ENCODE assay signal across 8 mouse cellular contexts in genomic region chr11:24061819-24062218, GRCm38 (mm10). TPM values are rescaled to one million over a fixed set of nuclear protein-coding genes. Genes with fewer than 3 reads are reported as not detected.
DNase-seq lines count a peak whose midpoint lies in the region; ATAC-seq and TF ChIP-seq lines count a peak whose summit lies in the region.

No protein-coding gene starts in this region.

- H3K36me3 ChIP-seq in heart, embryonic 12.5 days, result no peaks in the 10 kb centered on the region
- H3K36me3 ChIP-seq in hindbrain, embryonic 14.5 days (replicated peaks; ENCODE audit: control insufficient read depth, insufficient read depth), result no peaks in the 10 kb centered on the region
- no peaks in the 10 kb centered on the region for H3K36me3 ChIP-seq in midbrain, embryonic 15.5 days (replicated peaks)

- peak overlapping the region; percentile 20; the same call in 1 of the 2 replicates for H3K9ac ChIP-seq in heart, embryonic 12.5 days
- peak overlapping the region; percentile 53 for H3K9ac ChIP-seq in hindbrain, embryonic 14.5 days
- H3K9ac ChIP-seq in midbrain, embryonic 15.5 days, result peak overlapping the region; percentile 47

- TF ChIP-seq CTCF in cortical plate, adult 2 months (IDR thresholded peaks at IDR 0.05; ENCODE audit: extremely low read depth, insufficient read depth, low read length), result no peak

- no peak for TF ChIP-seq POLR2A in cortical plate, adult 2 months (IDR thresholded peaks at IDR 0.05; ENCODE audit: extremely low read depth, insufficient read depth, low read length)

- under 1% methylated on average over 14 of the region's 14 CpGs for WGBS in heart, embryonic 12.5 days
- WGBS in hindbrain, embryonic 14.5 days, result under 1% methylated on average over 14 of the region's 14 CpGs
- WGBS in midbrain, embryonic 15.5 days, result under 1% methylated on average over 14 of the region's 14 CpGs

- peak overlapping the region; percentile 44 for H3K4me3 ChIP-seq in heart, embryonic 12.5 days
- H3K4me3 ChIP-seq in cortical plate, adult 2 months (ENCODE audit: insufficient read depth, low read length), result no peak overlapping the region
- peak overlapping the region; percentile 29 for H3K4me3 ChIP-seq in hindbrain, embryonic 14.5 days (replicated peaks; ENCODE audit: low read length)
- H3K4me3 ChIP-seq in midbrain, embryonic 15.5 days, result peak overlapping the region; percentile 34

- peaks cover 48% of the 10 kb centered on the region for H3K27me3 ChIP-seq in heart, embryonic 12.5 days (replicated peaks)
- no peaks in the 10 kb centered on the region for H3K27me3 ChIP-seq in hindbrain, embryonic 14.5 days (ENCODE audit: control insufficient read depth, insufficient read depth, low read length)
- H3K27me3 ChIP-seq in midbrain, embryonic 15.5 days (replicated peaks), result no peaks in the 10 kb centered on the region

- peaks cover 7% of the 10 kb centered on the region; the same call in 1 of the 2 replicates for H3K4me1 ChIP-seq in heart, embryonic 12.5 days (replicated peaks)
- peaks cover 8% of the 10 kb centered on the region for H3K4me1 ChIP-seq in cortical plate, adult 2 months (ENCODE audit: control insufficient read depth, insufficient read depth, low read length)
- peaks cover 21% of the 10 kb centered on the region for H3K4me1 ChIP-seq in hindbrain, embryonic 14.5 days (replicated peaks; ENCODE audit: control insufficient read depth, insufficient read depth, low read length)
- peaks cover 26% of the 10 kb centered on the region for H3K4me1 ChIP-seq in midbrain, embryonic 15.5 days

- H3K9me3 ChIP-seq in heart, embryonic 12.5 days (replicated peaks), result no peaks in the 10 kb centered on the region
- H3K9me3 ChIP-seq in hindbrain, embryonic 14.5 days (ENCODE audit: control insufficient read depth, low read length), result no peaks in the 10 kb centered on the region
- H3K9me3 ChIP-seq in midbrain, embryonic 15.5 days, result no peaks in the 10 kb centered on the region

- ATAC-seq in heart, embryonic 12.5 days (ENCODE audit: insufficient number of reproducible peaks, low FRiP score), result no peak
- ATAC-seq in hindbrain, embryonic 14.5 days (ENCODE audit: low FRiP score), result peak; percentile 81
- peak; percentile 70 for ATAC-seq in midbrain, embryonic 15.5 days (replicated peaks)

- H3K27ac ChIP-seq in heart, embryonic 12.5 days (ENCODE audit: poor library complexity, severe bottlenecking), result no peak overlapping the region
- peak overlapping the region; percentile 98 for H3K27ac ChIP-seq in cortical plate, adult 2 months (ENCODE audit: insufficient read depth, low read length)
- H3K27ac ChIP-seq in hindbrain, embryonic 14.5 days, result peak overlapping the region; percentile 69
- H3K27ac ChIP-seq in midbrain, embryonic 15.5 days, result 0 out of 2 replicates have a peak overlapping the region, but pooled peaks have one; percentile 39

- peak overlapping the region; percentile 73 for H3K4me2 ChIP-seq in heart, embryonic 12.5 days
- H3K4me2 ChIP-seq in hindbrain, embryonic 14.5 days (replicated peaks), result peak overlapping the region; percentile 71
- peak overlapping the region; percentile 79 for H3K4me2 ChIP-seq in midbrain, embryonic 15.5 days

- DNase-seq in heart, postnatal 14 days, result no peak
- DNase-seq in hindbrain, embryonic 14.5 days (ENCODE audit: low spot score), result no peak
- DNase-seq in cerebellum, postnatal 36 days, result no peak
- no peak for DNase-seq in layer of hippocampus, adult 9-11 months
- no peak for DNase-seq in left cerebral cortex, adult 9 months (ENCODE audit: low spot score in 2 of 2)

- intact Hi-C loops in heart, postnatal 14 days (cut with DNase I), result no loop called here

RNA-seq across cellular contexts. Expression of gene A830031A19Rik, which starts 13.0 kb away (rescaled TPM):
- not detected in 2 replicates for polyA plus RNA-seq in heart, embryonic 12.5 days (2016; fragmentation: Nextera tagmentation; extraction: Ambion mirVana)
- total RNA-seq in heart, postnatal 14 days (2021), result not detected
- polyA plus RNA-seq in cortical plate, adult 2 months (2012; rRNA removed), result 1.2 and 1.6 TPM in 2 replicates
- not detected in 2 replicates for polyA plus RNA-seq in hindbrain, embryonic 14.5 days (2014; fragmentation: Nextera tagmentation; extraction: Ambion mirVana)
- polyA plus RNA-seq in midbrain, embryonic 15.5 days (2015; fragmentation: Nextera tagmentation; extraction: Ambion mirVana), result 0.23 TPM in 1 of 2 replicates, not detected in the other

RNA-seq across cellular contexts. Expression of gene Bcl11a, which starts 16.0 kb away (rescaled TPM):
- 18.1 and 19.3 TPM in 2 replicates for polyA plus RNA-seq in heart, embryonic 12.5 days (2016; fragmentation: Nextera tagmentation; extraction: Ambion mirVana)
- 1 to 10 TPM; 4.1 to 5.0 TPM for total RNA-seq in heart, postnatal 14 days (2021)
- polyA plus RNA-seq in cortical plate, adult 2 months (2012; rRNA removed), result 62.8 and 64.1 TPM in 2 replicates
- polyA plus RNA-seq in hindbrain, embryonic 14.5 days (2014; fragmentation: Nextera tagmentation; extraction: Ambion mirVana), result 106 and 117 TPM in 2 replicates
- polyA plus RNA-seq in midbrain, embryonic 15.5 days (2015; fragmentation: Nextera tagmentation; extraction: Ambion mirVana), result 101 and 105 TPM in 2 replicates
